Mouse (Mus musculus) monocyte, adult 2 months (primary cell): Measurements from ENCODE around the gene Zfp36l1.

Experiments used
- DNase-seq, 2 experiments: peaks; one replicate each; pipeline ENCODE4 v3.0.0; 2022; ENCODE audit warnings: low spot score in 2 of 2, low read depth in 1 of 2

Zfp36l1 gene

DNA sequence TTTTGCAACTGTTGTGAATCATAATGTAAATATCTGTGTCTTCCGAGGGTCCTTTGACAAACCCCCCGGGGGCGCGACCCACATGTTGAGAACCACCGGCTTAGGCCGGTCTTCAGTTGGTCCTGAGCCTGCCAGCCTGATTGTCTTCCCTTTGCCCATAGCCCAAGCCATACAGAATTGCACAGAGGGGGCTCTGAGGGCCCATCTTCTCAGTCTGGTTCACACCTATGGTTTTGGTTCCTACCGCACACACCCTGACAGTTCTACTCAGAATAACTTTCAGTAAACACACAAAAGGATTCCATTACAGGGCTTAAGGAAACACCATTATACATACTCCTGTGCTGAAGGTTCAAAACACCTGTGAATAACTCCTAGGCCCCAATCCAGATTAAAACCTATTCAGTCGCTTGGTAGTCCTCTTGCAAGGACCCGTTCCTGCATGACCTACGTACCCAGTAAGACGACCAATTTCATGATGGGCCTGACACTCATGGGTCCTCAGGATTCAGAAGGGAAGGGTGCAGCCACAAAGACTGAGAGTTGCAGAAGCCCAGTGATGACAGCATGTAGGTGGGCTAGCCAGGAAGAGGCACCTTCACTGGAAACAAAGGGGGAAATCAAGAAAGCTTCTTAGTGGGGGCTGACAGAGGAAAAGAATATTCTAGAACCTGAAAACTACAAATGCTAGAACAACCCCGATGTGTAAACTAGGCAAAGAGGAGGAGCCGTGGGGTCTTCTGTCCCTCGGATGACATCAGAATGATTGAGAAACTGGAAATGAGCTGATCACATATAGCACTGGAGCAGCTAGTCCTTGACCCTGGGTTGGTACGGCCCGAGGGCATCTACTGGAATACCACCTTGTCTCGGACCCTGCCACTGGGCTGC lies 18.8 kb upstream of the Zfp36l1 start:
- no peak for DNase-seq

GRCm38 (mm10) chr12:80130558-80131358 lies 17.9 kb upstream of the Zfp36l1 start:
- DNase-seq: no peak

GRCm38 (mm10) chr12:80129531-80129930 lies 16.7 kb upstream of the Zfp36l1 start:
- no peak for DNase-seq

DNA sequence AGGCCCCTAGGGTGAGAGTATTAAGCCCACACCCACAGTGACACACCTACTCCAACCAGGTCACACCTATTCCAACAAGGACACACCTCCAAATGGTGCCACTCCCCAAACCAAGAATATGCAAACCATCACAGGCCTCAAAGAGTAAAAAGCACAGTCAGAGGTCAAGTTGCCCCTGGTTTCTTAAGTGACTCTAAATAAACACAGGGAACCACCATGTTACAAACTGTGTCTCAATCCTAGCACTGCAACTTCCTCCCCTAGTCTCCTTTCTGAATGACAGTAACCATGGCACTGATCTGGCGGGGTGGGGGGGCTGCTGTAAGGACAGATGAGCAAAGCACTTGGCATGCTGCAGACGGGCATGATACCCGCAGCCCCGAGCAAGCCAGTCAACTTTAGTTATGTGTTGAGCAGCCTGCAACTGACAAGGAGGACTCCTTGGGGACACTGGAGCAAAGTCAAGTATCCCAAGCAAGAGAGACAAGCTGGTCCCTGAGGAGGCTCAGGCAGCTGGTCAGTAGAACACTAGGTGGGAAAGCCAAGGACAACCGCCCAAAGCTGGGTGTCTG lies 14.5 kb upstream of the Zfp36l1 start:
- DNase-seq: no peak

DNA sequence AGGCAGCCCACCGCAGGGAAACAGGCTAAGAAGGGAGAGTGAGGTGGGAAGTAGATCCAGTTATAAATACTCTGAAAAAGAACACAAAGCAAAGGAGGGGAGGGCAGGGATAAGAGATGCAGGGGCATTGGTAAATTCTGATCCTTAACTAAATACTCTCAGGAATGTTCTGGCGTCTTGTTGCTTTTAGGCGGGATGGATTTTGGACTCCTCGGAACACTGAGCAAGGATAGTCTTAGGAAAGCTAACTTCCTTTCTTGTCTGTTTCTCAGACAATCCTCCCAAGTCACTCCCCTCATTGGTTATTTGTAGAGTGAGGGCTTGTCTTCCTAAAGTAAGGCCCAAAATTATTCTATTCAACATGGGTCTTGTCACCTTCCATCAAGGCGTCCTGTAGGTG lies 12.5 kb upstream of the Zfp36l1 start:
- DNase-seq: no peak

- no peak for DNase-seq
These were observed 11.9 kb upstream of the Zfp36l1 start for GRCm38 (mm10) chr12:80124756-80125155.

DNA sequence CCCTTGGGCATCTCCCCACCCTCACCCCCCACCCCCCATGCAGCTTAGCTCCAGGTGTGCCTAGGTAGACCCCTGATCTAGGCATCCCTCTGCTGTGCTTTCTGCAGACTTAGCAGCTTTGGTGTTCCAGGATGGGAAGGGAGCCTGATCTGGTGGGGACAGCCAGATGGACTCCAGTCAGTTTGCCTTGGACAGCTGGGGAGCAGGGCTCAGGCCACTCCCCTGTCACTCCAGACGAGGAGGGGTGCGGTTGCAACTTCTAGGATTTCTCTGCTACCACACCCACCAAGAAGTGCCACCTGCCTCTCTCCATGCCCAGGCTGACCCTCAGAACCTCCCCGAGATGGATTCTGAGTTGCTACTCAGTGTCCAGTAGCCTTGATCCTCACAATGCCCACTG lies 11.4 kb upstream of the Zfp36l1 start:
- no peak for DNase-seq

- DNase-seq: no peak
These were observed 10.5 kb upstream of the Zfp36l1 start for GRCm38 (mm10) chr12:80123227-80123803.

DNA sequence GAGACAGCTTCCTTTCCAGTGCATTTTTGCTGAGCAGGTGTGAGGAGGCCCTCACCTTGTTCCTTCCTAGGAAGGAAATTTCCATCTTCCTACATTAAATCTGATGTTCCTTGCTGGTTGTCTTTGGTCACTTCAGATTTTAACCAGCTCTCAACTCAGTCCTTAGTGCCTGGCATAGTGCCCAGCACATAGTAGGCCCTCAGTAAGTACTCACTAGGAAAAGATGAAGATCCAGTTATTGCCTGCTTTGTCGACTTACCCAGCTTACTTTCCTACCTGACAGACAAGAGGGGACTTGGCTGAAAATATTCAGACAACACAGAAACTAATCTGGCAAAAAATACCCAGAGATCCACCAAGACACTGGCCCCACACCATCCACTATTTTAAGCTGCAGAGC lies 8.6 kb upstream of the Zfp36l1 start:
- no peak for DNase-seq

DNA sequence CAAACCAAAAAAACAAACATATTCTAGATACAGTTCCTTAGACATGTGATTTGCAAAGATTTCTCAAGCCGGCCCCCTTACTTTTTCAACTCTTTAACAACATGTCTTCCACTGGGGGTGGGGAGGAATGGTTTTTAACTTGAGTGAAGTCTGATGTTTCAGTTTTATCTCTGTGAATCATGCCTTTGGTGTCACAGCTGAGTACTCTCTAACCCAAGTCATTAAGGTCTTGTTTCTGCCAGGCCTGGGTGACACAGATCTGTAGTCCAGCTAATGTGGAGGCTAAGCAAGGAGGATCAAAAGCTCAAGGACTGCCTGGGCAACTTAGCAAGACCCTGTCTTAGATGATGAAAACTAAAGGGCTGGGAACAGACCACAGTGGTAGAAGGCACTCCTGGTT lies 5.8 kb upstream of the Zfp36l1 start:
- DNase-seq: no peak

DNA sequence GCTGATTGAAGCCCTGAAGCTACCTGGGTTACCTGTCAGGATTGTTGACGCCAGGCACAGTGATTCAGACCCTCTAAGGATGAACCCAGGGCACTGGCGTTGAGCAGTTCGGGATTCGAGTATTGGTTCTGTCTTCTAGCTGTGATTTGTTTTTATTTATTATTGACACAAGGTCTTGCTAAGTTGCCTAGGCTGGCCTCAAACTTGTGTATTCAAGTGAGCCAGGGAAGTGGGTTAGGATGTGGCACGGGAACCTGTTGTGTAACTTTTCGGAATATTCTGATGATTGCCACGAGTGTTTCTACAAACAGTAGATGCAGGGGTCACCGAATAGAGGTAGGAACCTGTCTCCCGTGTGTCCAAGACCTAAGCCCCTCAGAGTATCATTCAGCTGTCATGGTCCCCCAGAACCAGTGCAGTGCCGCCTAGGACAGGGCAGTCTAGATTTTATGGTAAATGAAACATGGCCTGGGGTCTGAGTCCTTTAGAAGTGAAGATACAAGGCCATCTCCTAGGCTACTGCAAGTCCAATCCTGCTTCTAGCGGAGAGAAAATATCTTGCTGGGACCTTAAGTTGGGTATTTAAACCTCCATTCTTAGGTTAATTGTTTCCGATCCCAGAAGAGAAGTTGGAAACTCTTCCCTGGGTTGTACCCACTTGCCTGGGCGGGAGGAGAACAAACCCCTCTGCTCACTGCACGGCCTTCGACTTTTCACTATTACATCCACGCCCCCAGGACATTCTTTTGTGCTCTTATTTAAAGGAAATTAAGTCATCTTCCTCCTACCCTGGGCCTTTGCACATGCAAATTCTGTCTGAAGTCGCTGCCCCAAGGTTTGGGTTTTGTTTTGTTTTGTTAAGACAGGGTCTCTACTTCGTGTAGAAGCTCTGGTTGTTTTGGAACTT lies 3.6 kb upstream of the Zfp36l1 start:
- no peak for DNase-seq

- no peak for DNase-seq
These were observed 3.0 kb upstream of the Zfp36l1 start for GRCm38 (mm10) chr12:80115863-80116194.

- DNase-seq: peak in 1 of 2 experiments; percentile 66
These were observed 2.5 kb upstream of the Zfp36l1 start for GRCm38 (mm10) chr12:80115142-80115862.

DNA sequence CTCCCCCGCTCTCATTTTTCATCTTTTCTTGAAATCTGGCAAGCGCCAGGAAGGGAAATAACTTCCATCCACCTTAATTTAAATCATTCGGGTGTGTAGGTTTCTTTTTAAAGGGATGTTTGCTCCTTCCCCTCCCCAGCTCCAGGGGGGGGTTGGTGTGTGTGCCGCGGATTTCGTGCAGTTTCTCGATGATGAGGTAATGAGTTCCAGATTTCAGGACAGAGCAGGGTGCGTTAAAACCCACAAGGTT lies 2.0 kb upstream of the Zfp36l1 start:
- no peak for DNase-seq

- DNase-seq: no peak
These were observed 1.4 kb upstream of the Zfp36l1 start for GRCm38 (mm10) chr12:80114031-80114891.

- no peak for DNase-seq
These were observed 791 bp upstream of the Zfp36l1 start for GRCm38 (mm10) chr12:80113586-80114021.

- no peak for DNase-seq
These were observed 647 bp downstream of the Zfp36l1 start for GRCm38 (mm10) chr12:80112071-80112660.

GRCm38 (mm10) chr12:80111131-80112070 lies 1.4 kb downstream of the Zfp36l1 start:
- no peak for DNase-seq
